Mouse (Mus musculus) gastrocnemius, adult 18-20 months (tissue): ENCODE results near the gene Osbpl9. TPM values are rescaled to one million over a fixed set of nuclear protein-coding genes. Genes with fewer than 3 reads are reported as not detected.
A peak's percentile ranks its signal among the peaks of the same experiment; 100 is the strongest.

Experiments
- DNase-seq: peaks from one replicate; pipeline ENCODE4 v3.0.0; 2021; ENCODE audit warnings: low spot score
- total RNA-seq, 2 experiments: library from RNA; stranded (reverse); gene quantifications; 2 replicates each; pipeline ENCODE4 v1.2.3; 2021

Gene Osbpl9
- total RNA-seq, 2 experiments from 2014 or later, result 91.6 to 107 TPM

DNA sequence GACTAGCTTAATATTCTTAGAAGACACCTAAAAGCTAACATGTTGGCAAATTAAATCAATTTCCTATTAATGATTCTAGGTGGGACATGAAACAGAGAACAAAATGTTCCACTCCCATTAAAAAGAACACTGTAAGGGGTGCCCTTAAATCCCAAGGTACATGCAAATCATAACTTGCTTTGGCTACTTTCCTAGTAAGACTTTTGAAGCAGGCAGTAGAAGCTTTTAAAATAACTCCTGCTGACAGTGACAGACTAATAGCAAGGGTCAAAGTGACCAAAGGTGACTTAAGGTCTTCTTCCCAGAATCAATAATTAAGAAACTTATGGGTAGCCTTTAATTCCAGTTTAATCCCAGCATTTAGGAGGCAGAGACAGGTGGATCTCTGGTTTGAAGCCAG, 95.5 kb downstream of the Osbpl9 start:
- no peak for DNase-seq

DNA sequence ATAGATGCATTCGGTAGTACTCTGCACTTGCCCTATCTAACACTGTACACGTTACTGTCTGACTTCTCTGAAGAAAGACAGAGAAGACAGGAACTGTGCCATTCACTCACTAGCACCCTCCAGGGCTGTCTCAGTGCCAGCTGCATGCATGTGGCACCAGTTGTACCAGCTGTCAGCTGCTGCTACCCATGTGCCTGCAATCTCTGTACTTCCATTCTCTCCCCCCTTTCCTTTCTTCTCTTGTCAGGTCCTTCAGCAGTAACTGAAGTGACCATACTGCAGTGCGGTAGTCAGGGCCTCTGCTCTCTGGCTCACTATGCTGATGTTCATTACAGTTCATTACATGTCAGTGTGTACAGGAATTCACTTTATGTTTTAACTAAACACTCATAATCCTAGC, 96.0 kb downstream of the Osbpl9 start:
- peak; percentile 24 for DNase-seq

DNA sequence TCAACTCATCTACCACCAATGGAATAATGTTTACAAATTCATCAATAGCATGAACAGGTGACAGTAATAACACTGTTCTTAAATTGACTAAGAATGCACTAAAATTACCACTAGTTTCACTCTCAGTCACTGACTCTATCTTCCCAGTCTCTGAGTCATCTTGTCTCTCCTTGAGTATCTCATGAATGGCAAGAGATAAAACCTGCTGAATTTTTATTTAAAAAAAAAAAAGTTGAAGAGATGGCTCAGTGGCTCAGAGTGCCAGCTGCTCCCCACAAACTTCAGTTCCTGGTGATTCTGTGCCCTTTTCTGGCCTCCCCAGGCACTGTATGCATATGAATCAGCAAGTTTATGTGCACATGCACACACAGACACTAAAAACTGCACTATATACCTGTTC, 96.8 kb downstream of the Osbpl9 start:
- DNase-seq, result no peak

DNA sequence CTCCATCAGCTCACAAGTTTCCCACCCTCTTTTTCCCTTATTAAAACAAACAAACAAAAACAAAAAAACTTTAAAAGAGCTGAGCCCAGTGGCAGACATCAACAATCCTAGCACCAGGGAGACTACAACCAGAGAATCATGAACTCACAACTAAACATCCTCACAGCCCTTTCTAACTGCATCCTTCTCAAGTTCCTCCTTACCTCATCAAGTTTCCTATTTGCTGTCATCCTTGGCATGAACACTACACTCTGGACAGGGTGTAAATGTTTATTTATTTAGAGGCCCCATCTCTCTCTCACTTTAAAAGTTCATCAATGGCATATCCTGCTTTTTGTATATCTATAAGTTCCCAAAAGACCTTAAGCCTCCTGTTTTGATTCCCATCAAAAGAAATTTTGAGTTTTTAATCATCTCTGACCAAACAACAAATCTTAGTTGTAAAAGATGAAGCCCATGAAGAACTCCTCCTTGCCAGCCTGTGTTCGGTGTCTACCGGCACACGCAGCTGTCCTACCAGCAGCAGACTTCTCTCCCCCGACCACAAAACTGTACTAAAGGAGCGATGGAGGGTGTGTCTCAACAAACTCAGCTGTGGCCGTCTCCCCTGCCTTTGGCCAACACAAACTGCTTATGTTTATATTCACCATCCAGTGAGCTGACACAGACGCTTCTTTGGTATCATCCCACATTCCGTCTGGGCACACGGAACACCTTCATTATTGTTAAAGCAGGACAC, 98.8 kb downstream of the Osbpl9 start:
- DNase-seq, result peak; percentile 26

DNA sequence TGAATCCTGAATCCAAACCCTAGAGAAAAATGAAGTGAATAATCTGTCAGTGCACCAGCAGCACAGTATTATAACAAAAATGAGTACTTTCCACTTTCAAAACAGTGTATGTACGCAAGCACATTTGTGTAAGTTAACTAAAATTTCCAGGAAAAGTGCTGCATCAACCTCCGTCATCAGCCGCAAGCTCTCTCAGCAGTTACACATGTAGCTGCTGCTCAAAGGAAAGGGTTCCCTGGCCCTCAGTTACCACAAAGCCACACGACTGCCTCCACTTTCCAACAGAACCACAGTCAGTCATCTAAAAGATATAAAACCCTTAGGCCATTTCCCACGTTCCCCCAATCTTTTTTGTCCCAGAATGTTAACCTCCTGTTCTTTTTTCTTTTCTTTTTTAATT, 99.5 kb downstream of the Osbpl9 start:
- DNase-seq, result no peak

DNA sequence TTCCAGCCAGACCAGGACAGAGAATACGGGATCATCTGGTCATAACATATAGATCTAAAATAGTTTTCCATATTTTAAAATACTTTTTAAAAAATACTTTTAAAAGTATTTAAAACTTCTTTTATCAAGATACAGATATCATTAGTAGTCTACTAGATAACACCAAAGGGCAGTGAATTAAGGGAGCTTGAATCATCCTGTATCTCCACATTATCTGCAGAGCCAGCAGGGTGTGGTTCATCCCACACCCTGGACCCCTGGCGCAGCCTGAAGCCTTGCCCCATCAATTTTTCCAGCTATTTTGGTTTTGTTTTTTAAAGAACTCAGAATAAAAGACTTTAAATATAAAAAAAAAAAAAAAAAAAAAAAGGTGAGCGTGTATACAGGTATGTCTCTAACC, 103.2 kb downstream of the Osbpl9 start:
- no peak for DNase-seq

DNA sequence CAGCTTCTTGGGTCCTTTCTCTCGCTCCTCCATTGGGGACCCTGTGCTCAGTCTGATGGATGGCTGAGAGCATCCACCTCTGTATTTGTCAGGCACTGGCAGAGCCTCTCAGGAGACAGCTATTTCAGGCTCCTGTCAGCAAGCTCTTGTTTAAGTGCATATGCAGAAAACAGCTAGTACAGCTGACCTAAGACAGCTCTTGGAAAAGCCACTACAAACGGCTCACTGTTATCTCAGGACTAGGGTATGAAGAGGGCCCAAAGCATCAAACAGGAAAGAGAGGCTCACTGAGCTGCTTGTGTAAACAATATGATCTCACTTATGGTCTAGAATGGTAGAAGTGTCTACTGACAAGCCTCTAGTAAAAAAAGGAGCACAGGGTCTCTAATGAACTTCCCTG, 107.8 kb downstream of the Osbpl9 start:
- DNase-seq, result no peak

DNA sequence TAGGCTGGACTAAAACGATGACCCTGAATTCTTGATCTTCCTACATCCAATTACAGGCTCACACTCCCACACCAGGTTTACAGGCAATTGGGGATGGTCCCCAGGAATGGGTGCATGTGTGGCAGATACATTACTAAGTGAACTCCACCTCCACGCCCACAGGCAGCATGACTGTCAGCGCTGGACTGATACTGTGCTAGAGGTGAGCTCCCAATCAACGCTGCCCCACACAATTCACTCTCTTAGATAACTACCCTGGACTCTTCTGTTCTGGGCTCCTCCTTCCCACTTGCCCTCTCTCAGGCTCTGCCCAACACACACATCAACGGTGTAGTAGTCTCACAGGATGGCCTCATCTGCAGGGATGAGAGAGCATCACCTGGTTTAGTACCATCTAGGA, 109.7 kb downstream of the Osbpl9 start:
- no peak for DNase-seq

DNA sequence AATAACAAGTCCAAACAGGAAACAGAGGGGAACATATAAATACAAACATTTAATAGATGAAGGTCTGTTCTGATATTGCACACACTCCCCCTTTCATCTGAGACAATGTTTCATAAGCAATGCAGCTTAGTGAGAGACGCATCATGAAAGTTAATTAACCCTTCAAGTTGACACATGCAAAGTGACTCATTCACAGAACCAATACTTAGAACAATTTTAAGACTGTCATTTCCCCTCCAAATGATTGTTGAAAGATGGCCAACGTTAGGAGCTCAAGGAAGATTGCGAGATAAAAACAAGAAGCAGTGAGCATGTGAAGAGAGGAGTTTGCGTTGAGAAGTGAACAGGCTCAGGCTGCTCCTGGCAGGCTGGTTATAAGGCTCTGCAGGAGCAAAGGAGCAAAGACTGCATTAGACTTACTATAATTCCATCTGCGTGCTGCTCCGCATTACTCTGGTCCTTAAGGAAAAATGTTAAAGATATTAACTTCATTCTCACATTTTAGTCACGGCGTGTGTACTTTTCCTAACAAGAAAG, 110.8 kb downstream of the Osbpl9 start:
- no peak for DNase-seq

DNA sequence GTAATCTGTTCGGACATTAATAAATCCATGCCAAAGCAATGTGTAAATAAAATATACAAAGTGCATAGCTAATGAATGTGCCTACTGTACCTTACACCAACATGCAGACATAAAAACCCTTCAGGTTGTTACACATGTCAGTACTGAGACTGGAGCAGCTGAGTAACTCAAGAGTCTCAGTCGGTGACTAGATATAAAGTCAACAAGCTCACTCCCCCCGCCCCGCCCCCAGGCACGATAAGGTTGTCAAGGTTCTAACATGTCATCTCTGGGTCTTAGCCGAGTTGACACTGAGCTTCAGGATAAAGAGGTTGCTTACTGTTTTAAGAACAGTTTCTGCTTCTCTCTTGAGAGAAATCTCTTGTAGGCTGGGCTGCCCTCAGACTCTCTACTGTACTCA, 112.1 kb downstream of the Osbpl9 start:
- DNase-seq, result peak; percentile 28

DNA sequence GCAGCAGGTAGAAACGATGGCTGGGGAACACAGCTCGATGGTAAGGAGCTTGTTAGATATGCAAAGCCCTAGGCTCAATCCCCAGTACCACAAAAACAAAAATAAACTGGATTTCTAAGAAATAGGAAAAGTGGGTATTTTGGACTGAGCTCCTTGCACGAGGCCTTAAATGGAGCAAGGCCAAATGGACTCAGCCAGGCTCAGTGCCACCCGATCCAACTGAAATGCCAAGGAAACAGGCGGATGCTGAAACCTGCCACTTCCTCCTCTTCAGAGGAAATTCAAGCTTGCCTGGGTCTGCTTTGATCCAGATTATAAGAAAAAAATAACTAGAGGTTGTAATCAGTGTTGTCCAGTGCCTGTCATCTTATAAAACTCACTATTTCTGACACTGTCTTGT, 112.9 kb downstream of the Osbpl9 start:
- no peak for DNase-seq

DNA sequence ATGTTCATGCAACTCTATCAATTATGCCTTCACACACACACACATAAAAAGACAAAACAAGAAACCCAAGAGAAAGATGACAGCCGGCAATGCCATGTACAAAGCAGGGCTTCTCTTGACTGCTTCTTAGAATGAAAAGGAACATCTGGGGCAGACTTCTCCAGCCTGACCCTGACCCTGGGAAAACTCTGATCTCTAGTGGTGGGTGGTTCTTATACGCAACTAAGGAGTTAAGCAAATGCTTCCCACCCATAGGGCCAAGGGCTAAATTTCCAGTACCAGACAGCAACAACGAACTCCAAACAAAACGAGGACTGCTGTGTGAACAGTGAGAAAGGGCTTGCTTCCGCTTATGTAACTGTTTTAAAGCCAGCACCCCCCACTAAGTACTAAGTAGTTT, 122.0 kb downstream of the Osbpl9 start:
- DNase-seq, result no peak

DNA sequence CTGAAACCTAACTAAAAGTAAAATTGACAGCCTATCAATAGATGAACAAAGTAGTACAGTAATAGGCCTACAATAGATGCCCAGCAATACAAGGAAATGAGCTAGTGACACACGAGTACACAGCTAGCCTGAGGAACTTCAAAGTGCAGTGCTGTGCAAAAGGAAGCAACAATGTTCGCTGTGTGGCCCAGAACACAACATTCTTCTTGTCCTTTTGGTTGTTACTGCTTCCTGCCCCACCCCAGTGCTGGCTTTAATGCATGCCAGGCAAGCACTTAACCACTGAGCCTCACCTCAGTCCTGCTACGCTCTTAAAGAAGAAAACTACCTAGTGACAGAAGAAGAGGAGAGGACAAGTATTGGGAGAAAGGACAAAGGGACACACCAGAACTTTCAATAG, 122.4 kb downstream of the Osbpl9 start:
- no peak for DNase-seq

DNA sequence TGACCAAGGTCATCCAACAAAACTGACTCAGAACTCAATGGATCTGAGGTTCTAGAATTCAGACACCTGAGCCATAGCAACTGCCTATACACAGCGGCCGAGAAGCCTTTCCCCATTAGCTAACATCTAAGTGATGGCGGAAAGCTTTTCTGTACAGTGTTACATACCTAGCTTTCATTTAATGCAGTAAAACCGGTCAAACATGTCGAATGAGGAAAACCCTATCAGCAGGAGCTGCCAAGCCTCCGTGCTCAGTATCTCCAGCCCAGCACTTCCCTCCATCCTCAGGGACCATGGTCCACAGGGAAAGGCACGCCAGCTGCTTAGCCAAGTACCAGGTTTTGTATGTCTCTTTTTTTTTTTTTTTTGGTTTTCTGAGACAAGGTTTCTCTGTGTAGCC, 123.1 kb downstream of the Osbpl9 start:
- no peak for DNase-seq

DNA sequence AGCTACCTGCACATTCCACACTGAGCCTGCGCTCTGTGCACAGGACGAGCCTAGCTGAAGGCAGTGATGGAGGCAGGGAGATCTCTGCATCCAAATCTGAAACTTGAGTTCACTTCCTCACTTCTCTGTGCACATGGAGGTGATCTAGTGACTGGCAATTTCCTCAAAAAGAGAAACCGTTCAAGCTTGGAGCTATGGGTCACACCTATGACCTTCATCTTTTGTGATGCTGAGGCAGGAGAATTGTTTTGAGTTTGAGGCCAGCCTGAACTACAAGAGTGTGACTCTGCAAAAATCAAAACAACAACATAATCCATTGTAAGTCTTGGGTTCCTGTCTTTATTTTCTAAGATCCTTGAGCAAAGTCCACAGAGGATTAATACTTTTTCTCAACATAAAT, 128.8 kb downstream of the Osbpl9 start:
- no peak for DNase-seq

DNA sequence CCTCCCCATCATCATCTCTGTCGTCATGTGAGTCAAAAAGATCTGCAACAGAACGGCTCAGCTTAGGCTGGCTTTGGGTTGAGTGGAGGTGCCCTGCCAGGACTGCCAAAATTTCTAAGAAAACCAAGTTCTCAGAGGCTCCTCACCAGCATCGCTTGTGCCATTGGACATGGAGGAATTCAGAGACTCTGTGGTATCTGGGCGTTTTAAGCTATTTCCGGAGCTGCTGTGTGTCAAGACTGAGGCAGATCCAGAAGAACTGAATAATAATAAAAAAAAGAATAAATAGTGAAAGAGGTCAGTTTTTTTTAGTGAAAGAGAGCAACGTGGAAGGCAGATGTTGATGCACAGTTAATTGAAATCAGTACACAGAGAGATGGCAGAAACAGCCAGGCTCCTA, 129.2 kb downstream of the Osbpl9 start:
- DNase-seq, result no peak

DNA sequence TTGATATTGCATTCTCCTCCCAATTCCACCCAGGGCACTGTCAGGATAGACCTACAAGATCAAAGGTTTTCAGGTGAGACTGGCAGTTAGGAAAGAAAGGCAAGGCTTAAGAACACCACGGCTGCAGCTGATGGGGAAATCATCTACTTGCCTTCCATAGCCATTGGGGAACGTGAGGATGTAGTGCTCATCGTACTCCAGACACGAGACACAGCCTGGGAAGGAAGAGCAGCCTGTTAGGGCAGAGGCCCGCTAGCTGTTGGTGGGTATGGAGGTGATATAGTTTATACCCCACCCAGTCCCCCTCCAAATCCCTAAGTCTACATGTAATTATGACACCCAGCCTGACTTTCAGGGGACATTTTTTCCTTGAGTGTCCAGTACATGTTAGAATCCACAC, 136.4 kb downstream of the Osbpl9 start:
- no peak for DNase-seq

DNA sequence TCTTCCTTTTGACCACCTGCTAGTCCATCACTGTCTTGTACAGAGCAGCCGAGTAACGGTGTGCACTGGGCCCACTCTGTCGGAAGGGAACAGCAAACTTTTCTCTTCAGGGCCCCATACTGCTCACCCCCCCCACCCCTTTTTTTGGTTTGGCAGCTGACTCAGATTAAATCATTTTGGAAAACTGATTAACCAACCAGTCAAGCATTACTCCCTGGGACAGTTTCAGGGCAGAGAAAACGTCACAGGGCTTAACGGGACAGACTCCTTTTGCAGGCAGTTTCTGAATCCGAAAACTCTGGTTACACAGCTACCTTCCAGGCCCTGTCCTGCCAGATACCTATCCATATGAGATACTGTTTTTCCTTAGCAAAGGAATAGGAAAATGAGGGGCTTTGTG, 137.1 kb downstream of the Osbpl9 start:
- no peak for DNase-seq

DNA sequence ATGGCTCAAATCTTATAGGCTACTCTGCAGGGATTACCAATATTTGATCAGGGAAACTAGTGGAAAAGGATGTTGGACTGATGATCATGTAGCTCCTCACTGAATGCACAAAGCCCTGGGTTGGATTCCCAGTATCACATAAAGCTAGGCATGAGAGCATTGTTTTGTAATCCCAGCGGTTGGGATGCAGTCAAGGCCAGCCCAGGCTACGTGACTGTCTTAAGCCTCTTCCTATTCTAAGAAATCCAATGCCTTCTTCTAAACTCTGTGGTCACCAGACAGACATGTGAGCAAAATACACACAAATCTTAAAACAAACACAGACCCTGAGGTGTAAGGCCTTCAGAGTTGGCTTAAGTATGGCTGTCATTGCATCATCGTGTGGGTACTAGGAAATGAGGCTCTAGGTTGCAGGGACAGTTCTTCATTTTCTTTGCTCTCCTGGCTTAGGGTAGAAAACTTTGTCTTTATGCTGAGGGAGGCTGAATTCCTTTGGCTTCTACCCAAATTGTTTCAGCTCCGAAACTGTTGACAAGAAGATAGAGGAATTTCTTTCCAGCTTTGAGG, 142.7 kb downstream of the Osbpl9 start:
- DNase-seq, result no peak

DNA sequence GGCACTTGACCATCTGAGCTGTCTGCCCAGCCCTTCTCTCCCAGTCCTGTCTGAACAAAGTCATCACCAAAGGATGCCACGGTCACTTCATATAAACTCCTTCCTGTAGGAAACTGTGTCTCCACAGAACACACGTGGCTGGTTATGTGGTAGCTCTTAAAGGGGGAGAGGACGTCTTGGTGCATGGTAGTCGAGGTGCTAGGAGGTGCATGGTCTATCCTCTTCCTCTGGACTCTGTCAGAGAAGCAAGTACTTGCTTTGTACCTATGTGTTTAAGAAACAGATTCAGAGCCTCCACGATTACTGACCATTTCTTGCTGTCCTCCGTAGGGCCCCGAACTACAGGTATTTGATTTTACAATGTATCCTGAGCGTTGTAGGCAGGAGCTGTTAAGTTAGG, 144.4 kb downstream of the Osbpl9 start:
- no peak for DNase-seq

DNA sequence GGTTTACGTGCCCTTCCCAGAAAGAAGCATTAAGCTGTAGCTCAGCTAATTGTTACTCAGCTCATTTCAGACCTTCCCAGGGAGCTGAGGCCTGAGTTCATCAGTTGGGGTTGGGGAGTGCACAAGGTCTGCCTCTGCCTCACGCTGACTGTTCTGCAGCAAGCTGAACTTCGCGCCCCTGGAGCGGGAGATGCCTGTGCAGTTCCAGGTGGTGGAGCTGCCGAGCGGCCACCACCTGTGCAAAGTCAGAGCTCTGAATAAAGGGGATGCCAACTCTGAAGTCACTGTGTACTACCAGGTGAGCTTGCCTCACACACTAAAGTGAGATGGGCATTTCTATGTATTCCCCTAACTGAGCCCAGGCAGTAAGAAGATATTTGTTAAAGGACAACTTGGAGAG, 145.7 kb downstream of the Osbpl9 start:
- no peak for DNase-seq

DNA sequence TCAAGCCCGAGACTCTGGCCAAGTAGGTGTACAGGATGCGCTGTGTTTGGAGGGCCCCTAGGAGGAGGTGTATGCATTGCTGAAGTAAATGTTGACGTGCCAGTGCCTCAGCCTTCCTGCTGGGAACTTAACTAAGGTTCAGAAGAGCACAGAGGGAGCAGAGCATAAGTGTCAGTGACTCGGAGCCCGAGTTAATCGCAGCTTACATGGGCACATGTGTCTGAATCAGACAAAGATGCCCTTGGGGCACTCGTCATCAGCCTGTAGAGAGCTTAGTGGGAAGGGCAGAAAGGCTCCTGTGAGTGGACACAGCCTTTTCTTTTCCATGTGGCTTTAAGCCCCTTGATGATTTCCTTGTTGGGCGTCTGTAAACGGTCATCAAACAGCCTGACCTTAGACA, 148.1 kb downstream of the Osbpl9 start:
- DNase-seq, result no peak

DNA sequence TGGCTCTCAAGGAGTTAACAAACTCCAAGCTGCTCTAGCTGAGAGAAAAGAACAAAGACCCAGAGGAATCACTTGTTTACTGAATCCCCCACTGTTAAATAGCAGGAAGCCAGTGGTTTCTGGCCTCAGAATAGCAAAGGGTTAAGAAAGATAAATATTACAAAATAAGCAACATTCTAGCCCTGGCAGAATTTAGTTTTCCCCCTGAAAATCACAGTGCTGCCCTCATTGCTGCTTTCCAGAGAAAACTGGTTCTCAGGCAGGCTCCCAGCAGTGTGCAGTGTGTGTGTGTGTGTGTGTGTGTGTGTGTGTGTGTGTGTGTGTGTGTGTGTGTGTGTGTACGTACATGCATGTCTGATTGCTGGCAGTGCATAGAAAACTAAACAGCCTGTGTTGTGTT, 149.8 kb downstream of the Osbpl9 start:
- no peak for DNase-seq

DNA sequence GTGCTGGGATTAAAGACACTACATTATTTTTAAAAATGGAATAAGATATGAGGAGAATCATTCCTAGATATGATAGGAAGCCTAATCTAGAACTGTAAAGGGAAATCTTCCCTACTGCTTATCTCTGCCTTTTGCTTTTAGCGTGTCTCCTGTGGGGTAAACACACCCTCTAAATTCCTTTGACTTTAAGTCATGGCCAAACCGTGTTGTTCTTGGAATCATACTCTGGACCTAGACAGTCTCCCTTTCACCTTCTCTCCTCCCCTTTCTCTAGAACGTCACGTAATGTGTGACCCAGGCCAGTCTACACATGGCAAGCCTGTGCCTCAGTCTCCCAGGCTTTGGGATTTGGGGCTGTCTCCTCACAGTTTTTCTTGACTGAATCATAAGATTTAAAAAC, 153.8 kb downstream of the Osbpl9 start:
- no peak for DNase-seq
